Mouse (Mus musculus) embryo, embryonic 10 days (tissue): ENCODE measurements at regions not wholly inside any gene's neighbourhood (a gene's known extent, or its start where the extent isn't known, plus 50 kb on each side); places are given as distances from the start of the nearest gene placed in this dataset.
"Not testable (repeated sequence)": the region's sequence is repeated elsewhere in the genome, so short reads cannot be mapped to it uniquely, and the experiment has no call there.

Experiments used
- DNase-seq: peaks from one replicate; pipeline ENCODE4 v3.0.0-alpha.2; 2015; ENCODE audit warnings: low spot score

DNA sequence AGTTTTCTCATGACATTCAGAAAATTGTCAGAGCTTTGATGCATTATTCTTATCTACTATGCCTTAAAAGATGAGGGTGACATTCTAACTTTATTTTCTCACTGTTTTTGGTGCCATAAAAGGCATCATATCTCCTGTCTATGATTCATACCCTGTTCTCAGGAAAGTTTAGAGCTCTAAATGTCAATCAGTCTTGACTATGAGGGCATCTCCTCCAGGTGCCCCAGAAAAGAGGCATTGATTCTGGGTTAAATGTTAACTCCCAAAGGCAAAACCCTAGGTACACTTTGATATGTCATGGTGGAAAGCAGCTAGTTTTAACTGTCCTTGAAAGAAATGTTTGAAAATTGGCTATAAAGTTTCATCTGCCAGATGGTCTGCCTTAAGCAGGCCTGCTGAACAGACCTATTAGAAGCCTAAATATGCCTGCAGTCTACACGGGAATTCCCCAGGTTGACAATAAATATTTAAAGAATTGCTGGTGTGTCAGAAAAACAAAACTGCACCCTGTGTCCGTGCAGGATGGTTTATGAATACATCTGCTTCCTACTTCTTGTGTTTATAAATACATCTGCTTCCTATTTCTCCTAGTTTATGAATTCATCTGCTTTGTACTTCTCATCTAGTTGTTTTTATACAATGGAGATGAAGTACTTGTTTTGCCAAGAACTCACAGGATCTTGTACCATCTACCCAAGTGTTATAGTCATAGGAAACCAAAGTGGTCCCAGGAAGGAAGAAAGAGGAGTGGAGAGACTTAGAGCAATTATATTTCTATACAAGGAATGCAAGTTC is 172.3 kb downstream of the Snca start:
- no peak for DNase-seq

DNA sequence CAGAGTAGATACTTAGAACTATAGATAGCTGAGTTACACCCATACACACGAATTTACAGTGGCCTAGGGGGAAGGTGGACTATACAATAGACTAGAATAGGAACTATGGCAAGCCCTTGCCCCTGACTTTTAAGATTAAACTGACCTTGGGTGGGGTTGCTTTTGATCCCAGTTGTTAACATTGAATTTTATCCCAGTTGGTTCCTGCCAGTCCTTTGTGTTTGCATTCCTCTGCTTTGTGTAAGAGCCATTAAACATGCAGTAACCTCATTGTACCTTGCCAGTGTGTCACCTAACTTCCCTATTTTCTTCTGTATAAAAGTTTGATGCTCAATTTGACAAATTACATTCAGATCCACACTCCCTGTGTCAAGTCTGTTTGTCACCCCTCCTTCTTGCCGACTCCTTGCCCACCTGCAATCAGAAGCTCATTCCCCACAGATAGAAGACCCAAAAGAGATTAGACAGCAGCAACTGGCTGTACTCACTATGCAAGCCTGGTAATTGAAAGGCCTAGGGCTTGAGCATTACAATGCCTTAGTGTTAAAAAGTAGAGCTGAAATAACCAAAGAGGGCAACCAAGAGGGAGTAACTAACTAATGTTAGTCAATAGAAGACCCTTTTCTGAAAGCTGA is 182.6 kb downstream of the Snca start:
- not testable (repeated sequence) for DNase-seq

DNA sequence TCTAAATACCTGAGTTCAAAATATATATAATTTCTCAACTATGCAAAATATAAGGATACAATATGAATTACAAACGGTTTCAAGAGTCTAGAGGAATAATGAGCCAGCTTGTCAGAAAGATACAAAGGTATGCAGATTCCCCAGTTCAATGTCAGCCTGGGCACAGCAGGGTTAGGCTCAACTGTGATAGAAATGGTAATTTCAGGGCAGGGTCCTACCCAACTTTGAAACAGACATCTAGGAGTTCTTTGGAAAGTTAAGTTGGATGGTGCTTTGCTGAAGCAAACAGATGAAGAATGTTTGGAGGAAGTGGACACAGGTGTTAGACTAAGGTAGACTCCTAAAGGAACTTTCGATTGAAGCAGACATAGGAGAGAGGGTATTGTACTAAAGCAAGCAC is 187.4 kb downstream of the Snca start:
- no peak for DNase-seq

DNA sequence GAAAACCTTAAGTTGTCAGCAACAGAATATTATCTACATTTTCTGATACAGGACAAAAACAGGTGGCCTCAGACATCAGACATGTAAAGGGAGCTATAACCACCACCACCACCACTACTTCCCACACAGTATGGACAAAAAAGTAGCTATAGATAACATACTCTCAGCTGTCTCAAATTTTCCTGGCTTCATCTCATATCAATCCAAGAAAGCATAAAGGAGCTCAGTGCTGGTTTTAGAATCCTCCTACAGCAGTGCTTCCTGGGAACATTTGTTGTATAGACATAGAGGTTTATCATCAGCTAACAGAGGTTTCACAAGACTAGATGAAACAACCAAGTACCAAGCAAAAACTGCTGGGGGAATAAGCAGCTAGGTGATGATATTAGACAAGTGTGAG is 213.3 kb downstream of the Snca start:
- DNase-seq: no peak

DNA sequence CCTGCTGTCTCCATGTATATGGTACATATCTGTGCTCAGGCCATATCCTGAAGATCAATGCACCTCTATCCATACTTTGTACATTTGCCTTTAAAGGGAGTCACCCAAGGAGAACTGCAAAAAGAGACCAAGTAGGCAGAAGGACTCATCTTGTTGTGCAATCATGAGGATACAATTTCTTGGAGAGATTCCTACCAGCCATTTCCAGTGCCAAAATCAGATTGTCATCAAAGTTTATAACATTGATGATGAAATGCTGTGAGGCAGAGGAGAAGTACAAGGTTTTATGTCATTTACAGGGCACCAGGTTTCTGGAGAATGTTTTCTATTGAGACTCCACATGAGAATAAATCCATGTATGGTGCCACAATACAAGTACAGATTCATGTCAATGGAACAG is 229.5 kb downstream of the Snca start:
- no peak for DNase-seq

DNA sequence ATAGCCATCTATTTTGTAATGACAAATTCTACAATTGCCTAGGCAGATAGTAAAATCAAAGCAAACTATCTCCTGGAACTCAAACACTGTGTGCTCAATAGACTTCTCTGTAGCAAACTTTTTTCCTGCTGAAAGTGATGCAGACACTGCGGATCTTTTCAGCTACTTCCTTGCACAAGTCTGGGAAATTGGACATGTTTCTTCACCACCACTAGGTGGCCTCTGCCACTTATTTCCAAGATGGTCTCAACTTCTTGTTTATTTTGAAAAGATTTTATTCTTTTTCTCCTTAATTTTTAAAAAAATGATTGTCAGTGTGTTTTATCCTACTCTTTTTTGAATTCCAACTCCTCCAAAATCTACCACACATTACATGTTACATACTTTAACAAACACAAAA is 265.4 kb downstream of the Snca start:
- DNase-seq: peak; percentile 12

DNA sequence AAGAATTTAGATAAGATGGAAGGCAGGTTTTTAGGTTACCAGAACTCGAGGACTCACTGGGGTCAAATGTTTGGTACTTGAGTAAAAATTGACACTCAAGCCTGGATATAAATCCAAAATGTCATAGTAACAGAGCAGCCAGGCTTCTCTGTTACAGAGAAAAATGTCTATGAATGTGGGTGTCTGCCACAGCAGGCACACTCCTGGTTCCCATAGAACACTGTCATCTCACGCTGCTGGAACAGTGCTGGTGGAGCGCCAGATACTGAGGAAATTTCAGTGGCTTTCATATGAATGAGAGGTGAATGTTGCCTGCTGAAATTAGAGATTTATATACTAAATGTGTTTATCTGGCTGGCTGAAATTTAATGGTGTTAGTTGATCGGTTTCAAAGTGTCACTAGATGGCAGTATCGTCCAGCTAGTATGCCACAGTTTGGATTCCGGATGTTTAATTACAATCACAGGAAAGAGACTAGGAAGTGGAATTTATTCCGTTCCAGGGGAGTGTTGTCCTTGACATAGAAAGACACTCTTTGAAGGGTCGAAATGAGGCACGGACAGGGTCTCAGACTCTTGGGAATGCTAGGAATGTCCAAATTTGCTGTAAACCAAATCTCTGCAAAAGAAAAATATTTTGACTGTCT is 273.9 kb downstream of the Snca start:
- peak; percentile 69 for DNase-seq
